Mouse (Mus musculus): ENCODE results near the gene Actn4. TPM values are rescaled to one million over a fixed set of nuclear protein-coding genes. Genes with fewer than 3 reads are reported as not detected.
A peak's percentile ranks its signal among the peaks of the same experiment; 100 is the strongest.

The Actn4 gene
- polyA plus RNA-seq, 1 experiment from 2014 or later: 175 TPM

DNA sequence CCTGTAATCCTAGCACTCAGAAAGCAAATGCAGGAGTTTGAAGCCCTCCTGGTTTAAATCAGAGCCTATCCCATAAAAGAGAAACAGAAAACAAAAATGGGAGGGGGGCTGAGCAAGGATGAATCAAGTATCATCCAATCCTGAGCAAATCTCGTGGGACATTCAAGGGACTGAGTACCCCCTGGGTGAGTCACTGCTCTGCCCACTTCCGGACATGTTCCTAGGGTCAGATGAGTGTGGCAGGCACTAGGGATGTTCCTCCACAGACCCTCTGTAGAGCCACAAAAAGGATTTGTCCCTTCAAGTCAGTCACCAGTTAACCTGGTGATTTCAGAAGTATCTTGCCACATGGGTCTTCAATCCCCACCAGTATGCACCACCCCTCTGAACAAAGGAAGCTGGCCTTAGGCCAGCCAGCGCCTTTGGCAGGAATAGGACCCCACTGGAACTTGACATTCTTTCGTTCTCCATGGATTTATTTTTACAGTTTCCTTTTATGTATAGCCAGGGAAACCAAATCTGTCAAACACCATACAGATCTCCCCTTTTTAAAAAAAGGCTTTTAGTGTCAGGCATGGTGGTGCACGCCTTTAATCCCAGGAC lies 6.7 kb downstream of the Actn4 start:
- no peaks in the 10 kb centered on the region for H3K27me3 ChIP-seq
- WGBS: 73% methylated on average over 5 of the region's 5 CpGs
- no peaks in the 10 kb centered on the region for H3K36me3 ChIP-seq
- H3K4me2 ChIP-seq (replicated peaks): no peak overlapping the region
- H3K27ac ChIP-seq (replicated peaks): no peak overlapping the region; the same call in 1 of the 2 replicates
- no peak overlapping the region for H3K4me3 ChIP-seq
- no peak for ATAC-seq (ENCODE audit: low FRiP score, low read depth)
- H3K9me3 ChIP-seq: no peaks in the 10 kb centered on the region
- peaks cover 53% of the 10 kb centered on the region for H3K4me1 ChIP-seq
- no peak overlapping the region for H3K9ac ChIP-seq (replicated peaks)

DNA sequence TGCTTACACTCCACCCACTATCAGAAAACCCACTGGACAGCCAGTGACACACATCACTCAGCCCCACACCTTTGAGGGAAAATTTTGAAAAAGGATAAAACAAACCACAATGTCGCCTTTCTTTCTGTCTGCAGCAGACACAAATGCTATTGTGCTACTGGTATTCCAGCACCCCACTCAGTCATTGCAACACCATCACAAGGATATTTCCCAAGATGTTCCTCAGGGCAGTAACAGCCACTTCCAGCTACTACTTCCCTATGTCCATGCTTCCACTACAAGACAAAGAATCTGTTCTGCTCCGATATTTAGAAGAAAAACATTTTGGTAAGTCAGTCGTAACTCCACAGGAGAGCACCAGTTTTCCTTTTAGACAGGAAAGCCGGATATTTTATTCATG lies 7.4 kb downstream of the Actn4 start:
- Histone ChIP-seq H3K9ac (replicated peaks) (no peak overlapping the region), H3K4me2 (replicated peaks) (no peak overlapping the region), H3K4me3 (no peak overlapping the region), H3K9me3 (no peaks in the 10 kb centered on the region), H3K27ac (replicated peaks) (no peak overlapping the region), H3K27me3 (no peaks in the 10 kb centered on the region), H3K4me1 (peaks cover 47% of the 10 kb centered on the region), H3K36me3 (no peaks in the 10 kb centered on the region)
- no peak for ATAC-seq (ENCODE audit: low FRiP score, low read depth)
- 78% methylated on average over 4 of the region's 4 CpGs for WGBS

- peak overlapping the region; percentile 21 for H3K4me2 ChIP-seq (replicated peaks)
- no peak overlapping the region for H3K4me3 ChIP-seq
Observed at GRCm38 (mm10) chr7:28953476-28954376, 8.4 kb downstream of the Actn4 start.

DNA sequence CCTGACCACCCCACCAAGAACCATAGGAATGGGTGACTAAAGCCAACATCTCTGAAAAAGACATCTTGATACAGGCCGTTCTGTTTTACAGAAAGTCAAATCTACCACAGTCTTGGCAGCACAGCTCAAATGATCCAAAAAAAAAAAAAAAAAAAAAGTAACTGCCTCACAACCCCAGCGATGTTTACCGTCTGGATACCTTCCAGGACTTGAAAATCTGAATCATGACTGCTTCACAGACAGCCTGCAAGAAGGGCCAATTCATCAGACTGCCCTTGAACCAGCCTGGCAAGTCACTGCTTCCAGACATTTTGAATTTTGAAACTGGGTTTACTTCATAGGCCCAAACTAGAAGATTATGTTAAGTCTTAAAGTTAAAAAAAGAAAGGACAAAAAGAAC lies 9.4 kb downstream of the Actn4 start:
- peaks cover 38% of the 10 kb centered on the region for H3K4me1 ChIP-seq
- no peaks in the 10 kb centered on the region; the same call in 1 of the 2 replicates for H3K36me3 ChIP-seq

More at GRCm38 (mm10) chr7:28953476-28954376, 8.4 kb downstream of the Actn4 start:
- Histone ChIP-seq H3K4me1 (peaks cover 41% of the 10 kb centered on the region), H3K9ac (replicated peaks) (0 out of 2 replicates have a peak overlapping the region, but pooled peaks have one; percentile 15), H3K9me3 (no peaks in the 10 kb centered on the region), H3K27me3 (no peaks in the 10 kb centered on the region), H3K27ac (replicated peaks) (peak overlapping the region; percentile 73), H3K36me3 (no peaks in the 10 kb centered on the region; the same call in 1 of the 2 replicates)
- peak; percentile 74; the same call in 1 of the 2 replicates for ATAC-seq (ENCODE audit: low FRiP score, low read depth)
- 4% methylated on average over 2 of the region's 2 CpGs for WGBS

GRCm38 (mm10) chr7:28951764-28952163 lies 10.4 kb downstream of the Actn4 start:
- peaks cover 44% of the 10 kb centered on the region for H3K4me1 ChIP-seq
- no peak overlapping the region for H3K4me2 ChIP-seq (replicated peaks)
- no peaks in the 10 kb centered on the region for H3K9me3 ChIP-seq
- no peak overlapping the region for H3K4me3 ChIP-seq
- 90% methylated on average over 2 of the region's 2 CpGs for WGBS
- no peak for ATAC-seq (ENCODE audit: low FRiP score, low read depth)
- no peaks in the 10 kb centered on the region for H3K27me3 ChIP-seq
- H3K9ac ChIP-seq (replicated peaks): no peak overlapping the region
- H3K27ac ChIP-seq (replicated peaks): no peak overlapping the region
- H3K36me3 ChIP-seq: no peaks in the 10 kb centered on the region; the same call in 1 of the 2 replicates

More for the DNA sequence above, 9.4 kb downstream of the Actn4 start:
- Histone ChIP-seq H3K9ac (replicated peaks) (no peak overlapping the region), H3K4me2 (replicated peaks) (no peak overlapping the region), H3K27ac (replicated peaks) (peak overlapping the region; percentile 73), H3K27me3 (no peaks in the 10 kb centered on the region), H3K9me3 (no peaks in the 10 kb centered on the region), H3K4me3 (no peak overlapping the region)
- 33% methylated on average over 3 of the region's 3 CpGs for WGBS
- no peak for ATAC-seq (ENCODE audit: low FRiP score, low read depth)

DNA sequence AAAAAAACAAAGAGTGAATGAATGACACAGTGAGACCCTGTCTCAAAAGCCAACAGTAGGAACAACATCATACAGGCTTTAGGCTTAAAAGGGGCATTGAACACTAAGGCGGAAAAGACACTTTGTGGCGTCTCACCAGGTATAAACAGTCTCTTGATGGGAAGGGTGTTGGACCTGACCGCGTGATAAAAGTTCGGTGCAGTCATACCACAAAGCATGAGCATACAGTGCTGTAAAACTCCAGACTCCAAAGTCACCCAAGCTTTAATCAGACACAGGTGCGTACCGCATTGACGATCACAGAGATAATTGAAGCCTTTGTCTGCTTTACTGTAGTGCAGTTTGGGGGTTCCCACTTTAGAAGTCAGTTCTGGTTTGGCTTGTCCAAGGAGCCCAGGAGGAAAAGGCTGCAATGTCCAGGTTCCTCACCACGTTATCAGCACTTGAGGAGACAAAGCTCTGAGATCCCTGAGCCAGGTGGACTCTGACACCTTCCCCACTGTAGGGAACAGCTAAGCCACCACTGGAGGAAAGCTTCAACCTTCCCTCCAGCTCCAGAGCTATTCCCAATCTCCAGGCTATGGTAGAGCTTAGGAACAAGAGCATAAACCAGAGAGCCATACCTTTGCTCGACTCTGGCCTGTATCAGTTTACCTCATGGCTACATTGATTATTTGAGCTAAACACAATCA lies 11.6 kb downstream of the Actn4 start:
- H3K4me3 ChIP-seq: no peak overlapping the region
- no peak overlapping the region for H3K9ac ChIP-seq (replicated peaks)
- no peak overlapping the region for H3K27ac ChIP-seq (replicated peaks)
- H3K4me1 ChIP-seq: peaks cover 54% of the 10 kb centered on the region
- no peak for ATAC-seq (ENCODE audit: low FRiP score, low read depth)
- no peaks in the 10 kb centered on the region for H3K27me3 ChIP-seq
- WGBS: 93% methylated on average over 10 of the region's 10 CpGs
- no peaks in the 10 kb centered on the region for H3K9me3 ChIP-seq
- H3K4me2 ChIP-seq (replicated peaks): no peak overlapping the region
- no peaks in the 10 kb centered on the region; the same call in 1 of the 2 replicates for H3K36me3 ChIP-seq

DNA sequence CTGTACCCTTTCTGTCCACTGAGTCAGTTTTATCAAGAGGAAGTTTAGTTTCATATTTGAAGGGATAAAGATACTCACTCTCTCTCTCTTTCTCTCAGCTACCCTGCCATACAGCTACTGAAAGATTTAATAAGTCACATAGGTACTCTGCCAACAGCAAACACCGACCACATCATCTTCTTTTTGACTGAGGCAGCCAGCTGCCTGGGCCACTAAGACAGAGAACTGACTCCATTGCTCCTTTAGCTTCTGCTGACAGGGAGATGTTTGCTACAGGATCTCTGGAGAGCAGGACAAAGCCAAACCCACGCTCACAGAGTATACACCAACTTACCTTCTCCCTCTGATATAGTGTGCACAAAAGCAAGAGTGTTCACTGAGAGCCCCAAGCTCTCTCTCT lies 12.8 kb downstream of the Actn4 start:
- ATAC-seq (ENCODE audit: low FRiP score, low read depth): no peak
- no peak overlapping the region for H3K9ac ChIP-seq (replicated peaks)
- H3K9me3 ChIP-seq: no peaks in the 10 kb centered on the region
- no peak overlapping the region for H3K4me3 ChIP-seq
- H3K27me3 ChIP-seq: no peaks in the 10 kb centered on the region
- no peaks in the 10 kb centered on the region; the same call in 1 of the 2 replicates for H3K36me3 ChIP-seq
- no peak overlapping the region for H3K27ac ChIP-seq (replicated peaks)
- 89% methylated on average over 2 of the region's 2 CpGs for WGBS
- H3K4me1 ChIP-seq: peaks cover 54% of the 10 kb centered on the region
- H3K4me2 ChIP-seq (replicated peaks): no peak overlapping the region

DNA sequence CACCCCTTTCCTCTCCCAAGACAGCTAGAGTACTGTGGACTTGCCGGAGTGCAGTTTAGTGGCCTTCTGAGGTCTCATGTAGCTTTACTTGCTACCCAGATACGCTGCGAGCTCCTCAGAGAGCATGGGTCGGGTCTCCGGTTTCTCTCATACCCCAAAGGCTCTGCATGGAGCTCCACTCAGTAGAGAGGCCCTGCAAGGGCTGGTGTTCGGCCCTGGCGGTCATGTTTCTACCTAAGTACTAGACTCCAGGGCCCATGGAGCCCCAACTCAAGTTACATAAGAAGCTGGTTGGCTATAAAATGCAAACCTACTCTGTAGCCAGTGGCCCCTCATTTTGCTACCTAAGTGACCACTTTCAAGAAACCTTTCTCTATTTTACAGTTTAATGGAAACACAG lies 13.4 kb downstream of the Actn4 start:
- no peak for ATAC-seq (ENCODE audit: low FRiP score, low read depth)
- Histone ChIP-seq H3K4me2 (replicated peaks) (no peak overlapping the region), H3K36me3 (no peaks in the 10 kb centered on the region; the same call in 1 of the 2 replicates), H3K27me3 (no peaks in the 10 kb centered on the region), H3K4me3 (no peak overlapping the region), H3K9me3 (no peaks in the 10 kb centered on the region), H3K9ac (replicated peaks) (no peak overlapping the region), H3K4me1 (peaks cover 50% of the 10 kb centered on the region), H3K27ac (replicated peaks) (no peak overlapping the region)
- 90% methylated on average over 7 of the region's 7 CpGs for WGBS

GRCm38 (mm10) chr7:28946271-28946610 lies 15.9 kb downstream of the Actn4 start:
- Histone ChIP-seq H3K4me3 (no peak overlapping the region), H3K9me3 (no peaks in the 10 kb centered on the region), H3K4me2 (replicated peaks) (no peak overlapping the region), H3K4me1 (peaks cover 35% of the 10 kb centered on the region), H3K27ac (replicated peaks) (0 out of 2 replicates have a peak overlapping the region, but pooled peaks have one; percentile 35), H3K36me3 (peaks cover 3% of the 10 kb centered on the region; the same call in 1 of the 2 replicates), H3K9ac (replicated peaks) (no peak overlapping the region), H3K27me3 (no peaks in the 10 kb centered on the region)
- ATAC-seq (ENCODE audit: low FRiP score, low read depth): no peak
- WGBS: 64% methylated on average over 1 of the region's 1 CpGs

GRCm38 (mm10) chr7:28945416-28946270 lies 16.5 kb downstream of the Actn4 start:
- H3K4me3 ChIP-seq: no peak overlapping the region
- H3K9ac ChIP-seq (replicated peaks): no peak overlapping the region
- ATAC-seq (ENCODE audit: low FRiP score, low read depth): no peak
- H3K4me2 ChIP-seq (replicated peaks): no peak overlapping the region
- H3K27me3 ChIP-seq: no peaks in the 10 kb centered on the region
- peaks cover 35% of the 10 kb centered on the region for H3K4me1 ChIP-seq
- 0 out of 2 replicates have a peak overlapping the region, but pooled peaks have one; percentile 39 for H3K27ac ChIP-seq (replicated peaks)
- H3K36me3 ChIP-seq: peaks cover 3% of the 10 kb centered on the region; the same call in 1 of the 2 replicates
- WGBS: 48% methylated on average over 10 of the region's 10 CpGs
- H3K9me3 ChIP-seq: no peaks in the 10 kb centered on the region

DNA sequence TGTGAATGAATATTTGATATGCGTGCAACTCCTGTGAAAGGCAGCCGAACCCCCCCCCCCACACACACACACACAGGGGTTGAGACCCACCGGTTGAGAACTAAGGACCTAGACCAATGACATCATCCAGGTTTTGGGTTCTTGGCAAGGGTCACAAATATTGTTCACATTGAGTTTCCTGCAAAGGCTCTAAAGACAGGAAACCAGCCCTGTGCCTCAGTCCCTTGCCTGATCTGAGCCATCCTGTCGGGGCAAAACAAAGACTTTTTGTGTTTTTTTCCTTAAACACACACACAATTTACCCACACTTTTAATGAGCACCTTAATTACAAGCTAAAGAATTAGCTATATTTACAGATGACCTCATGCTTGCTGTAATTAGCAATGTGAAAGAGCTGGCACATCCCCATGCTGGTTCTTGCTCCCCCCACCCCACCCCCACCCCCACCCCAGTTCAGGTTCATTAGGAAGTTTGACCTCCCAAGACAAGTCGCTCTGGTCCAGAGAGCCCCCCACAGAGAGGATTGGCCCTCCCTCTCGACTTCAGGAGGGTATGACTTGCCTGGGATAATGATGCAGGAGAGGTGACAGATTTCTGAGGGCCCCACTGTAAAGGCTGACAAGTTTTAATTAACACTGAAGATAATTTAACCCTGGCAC lies 17.3 kb downstream of the Actn4 start:
- Histone ChIP-seq H3K9me3 (no peaks in the 10 kb centered on the region), H3K4me3 (no peak overlapping the region), H3K27ac (replicated peaks) (0 out of 2 replicates have a peak overlapping the region, but pooled peaks have one; percentile 39), H3K27me3 (no peaks in the 10 kb centered on the region), H3K9ac (replicated peaks) (no peak overlapping the region), H3K4me1 (peaks cover 35% of the 10 kb centered on the region), H3K36me3 (peaks cover 3% of the 10 kb centered on the region; the same call in 1 of the 2 replicates), H3K4me2 (replicated peaks) (no peak overlapping the region)
- ATAC-seq (ENCODE audit: low FRiP score, low read depth): no peak
- WGBS: 55% methylated on average over 6 of the region's 6 CpGs
